Mouse (Mus musculus): Measurements from ENCODE around the gene Ttbk2.

GRCm38 (mm10) chr2:120849449-120850423, 668 bp downstream of the Ttbk2 start, which contains the start of gene Cdan1:
- TF ChIP-seq CTCF (IDR thresholded peaks at IDR 0.05; ENCODE audit: insufficient read depth, low read depth, low read length) (no peak), POLR2A (IDR thresholded peaks at IDR 0.05; ENCODE audit: insufficient read depth, low read depth, low read length) (peak; percentile 51; the same call in 1 of the 2 replicates)
